Mouse (Mus musculus) liver, adult (tissue): Measurements from ENCODE around the gene Hk2.

Experiments used
- GATA4 ChIP-seq: IDR thresholded peaks from 2 replicates; pipeline ENCODE4 v1.6.1; 2014; ENCODE audit warnings: mild to moderate bottlenecking, low read length; ENCODE audit not compliant: insufficient replicate concordance

Hk2 gene

GRCm38 (mm10) chr6:82774321-82774764 lies at the start of gene Hk2:
Hk2 (minus strand) TSS chr6:82774454.
- TF ChIP-seq GATA4 = no peak

GRCm38 (mm10) chr6:82821758-82822253 lies 47.6 kb upstream of the Hk2 start:
- no peak for TF ChIP-seq GATA4

- no peak for TF ChIP-seq GATA4
These were observed 46.5 kb upstream of the Hk2 start for GRCm38 (mm10) chr6:82820716-82821115.

- no peak for TF ChIP-seq GATA4
These were observed 40.6 kb upstream of the Hk2 start for GRCm38 (mm10) chr6:82814821-82815220.

GRCm38 (mm10) chr6:82807984-82808700 lies 33.9 kb upstream of the Hk2 start:
- TF ChIP-seq GATA4 = no peak

- no peak for TF ChIP-seq GATA4
These were observed 32.7 kb upstream of the Hk2 start for GRCm38 (mm10) chr6:82806971-82807370.

- TF ChIP-seq GATA4 = no peak
These were observed 32.2 kb upstream of the Hk2 start for GRCm38 (mm10) chr6:82806503-82806902.

GRCm38 (mm10) chr6:82805894-82806293 lies 31.6 kb upstream of the Hk2 start:
- no peak for TF ChIP-seq GATA4

GRCm38 (mm10) chr6:82804984-82805383 lies 30.7 kb upstream of the Hk2 start:
- no peak for TF ChIP-seq GATA4

GRCm38 (mm10) chr6:82798202-82798737 lies 24.0 kb upstream of the Hk2 start:
- no peak for TF ChIP-seq GATA4

- no peak for TF ChIP-seq GATA4
These were observed 23.1 kb upstream of the Hk2 start for GRCm38 (mm10) chr6:82797300-82797839.

- TF ChIP-seq GATA4 = no peak
These were observed 16.6 kb upstream of the Hk2 start for GRCm38 (mm10) chr6:82790864-82791263.

- no peak for TF ChIP-seq GATA4
These were observed 9.7 kb upstream of the Hk2 start for GRCm38 (mm10) chr6:82783906-82784305.

GRCm38 (mm10) chr6:82780802-82781393 lies 6.6 kb upstream of the Hk2 start:
- TF ChIP-seq GATA4 = no peak

- TF ChIP-seq GATA4 = no peak
These were observed 6.1 kb upstream of the Hk2 start for GRCm38 (mm10) chr6:82780369-82780768.

- no peak for TF ChIP-seq GATA4
These were observed 2.9 kb upstream of the Hk2 start for GRCm38 (mm10) chr6:82777124-82777654.
